Mouse (Mus musculus) kidney, embryonic 16.5 days (tissue): Measurements from ENCODE around the gene Itm2b. TPM values are rescaled to one million over a fixed set of nuclear protein-coding genes. Genes with fewer than 3 reads are reported as not detected.

Experiments
- ATAC-seq: fragments of 200-750 bp; cut with Nextera tagmentation; 2 replicates; pipeline ENCODE4 v1.8.0; 2017; ENCODE audit warnings: moderate TSS enrichment; ENCODE audit not compliant: low FRiP score, low TSS enrichment
- H3K27ac ChIP-seq: fragments of 300-500 bp; sonication (generic); 2 replicates; pipeline ENCODE4 v1.5.1; 2014; ENCODE audit warnings: low read length
- H3K27me3 ChIP-seq: fragments of 300-500 bp; sonication (generic); 2 replicates; pipeline ENCODE4 v1.6.1; 2014; ENCODE audit warnings: low read length, control low read depth, mixed read lengths; ENCODE audit not compliant: insufficient read depth
- H3K36me3 ChIP-seq: fragments of 300-500 bp; sonication (generic); 2 replicates; pipeline ENCODE4 v1.6.1; 2014; ENCODE audit warnings: low read length, control low read depth, mixed read lengths; ENCODE audit not compliant: insufficient read depth
- H3K4me1 ChIP-seq: fragments of 300-500 bp; sonication (generic); 2 replicates; pipeline ENCODE4 v1.6.1; 2014; ENCODE audit warnings: low read length, control low read depth, mixed read lengths; ENCODE audit not compliant: insufficient read depth
- H3K4me2 ChIP-seq: fragments of 300-500 bp; sonication (generic); replicated peaks from 2 replicates; pipeline ENCODE4 v1.6.1; 2014; ENCODE audit warnings: low read depth, low read length
- H3K4me3 ChIP-seq: fragments of 300-500 bp; sonication (generic); 2 replicates; pipeline ENCODE4 v1.5.1; 2014; ENCODE audit warnings: mild to moderate bottlenecking, low read length
- H3K9ac ChIP-seq: fragments of 300-500 bp; sonication (generic); replicated peaks from 2 replicates; pipeline ENCODE4 v1.6.1; 2014; ENCODE audit warnings: low read length
- H3K9me3 ChIP-seq: fragments of 300-500 bp; sonication (generic); 2 replicates; pipeline ENCODE4 v1.6.1; 2016; ENCODE audit warnings: low read length, control low read depth
- WGBS: fragments of 180-500 bp; shearing (Covaris S2); extraction: QIAGEN DNeasy Blood & Tissue Kit; methylation state at CpG from one replicate; pipeline ENCODE4 v1.1.7; 2014; 5-methylcytosine and 5-hydroxymethylcytosine counted together
- polyA plus RNA-seq: library from polyadenylated mRNA; unstranded; fragments of >200 nt; fragmentation: Nextera tagmentation; extraction: Ambion mirVana; gene quantifications from 2 replicates; pipeline ENCODE4 v1.2.1, GENCODE M21; 2015

Itm2b gene
- polyA plus RNA-seq, 1 experiment from 2014 or later, result 1,137 TPM

- Histone ChIP-seq H3K9me3 (no peaks in the 10 kb centered on the region), H3K4me1 (no peaks in the 10 kb centered on the region), H3K27me3 (no peaks in the 10 kb centered on the region), H3K4me3 (no peak overlapping the region), H3K4me2 (no peak overlapping the region), H3K36me3 (no peaks in the 10 kb centered on the region), H3K27ac (no peak overlapping the region), H3K9ac (no peak overlapping the region)
- ATAC-seq, result no peak
- WGBS, result 86% methylated on average over 5 of the region's 5 CpGs
Observed at GRCm38 (mm10) chr14:73416511-73416910, 31.4 kb upstream of the Itm2b start.

GRCm38 (mm10) chr14:73415376-73416035, 30.4 kb upstream of the Itm2b start:
- no peaks in the 10 kb centered on the region for H3K27me3 ChIP-seq
- WGBS, result 59% methylated on average over 13 of the region's 13 CpGs
- H3K4me2 ChIP-seq, result no peak overlapping the region
- no peaks in the 10 kb centered on the region for H3K9me3 ChIP-seq
- no peak overlapping the region for H3K9ac ChIP-seq
- ATAC-seq, result no peak
- no peak overlapping the region for H3K27ac ChIP-seq
- H3K4me3 ChIP-seq, result no peak overlapping the region
- no peaks in the 10 kb centered on the region for H3K36me3 ChIP-seq
- no peaks in the 10 kb centered on the region for H3K4me1 ChIP-seq

- no peak for ATAC-seq
- 83% methylated on average over 1 of the region's 1 CpGs for WGBS
- Histone ChIP-seq H3K36me3 (no peaks in the 10 kb centered on the region), H3K27me3 (no peaks in the 10 kb centered on the region), H3K9me3 (no peaks in the 10 kb centered on the region), H3K27ac (no peak overlapping the region), H3K9ac (no peak overlapping the region), H3K4me2 (no peak overlapping the region), H3K4me1 (no peaks in the 10 kb centered on the region), H3K4me3 (no peak overlapping the region)
Observed at GRCm38 (mm10) chr14:73411729-73412128, 26.6 kb upstream of the Itm2b start.

GRCm38 (mm10) chr14:73410083-73410482, 25.0 kb upstream of the Itm2b start:
- H3K9ac ChIP-seq, result no peak overlapping the region
- WGBS, result 90% methylated on average over 3 of the region's 3 CpGs
- H3K9me3 ChIP-seq, result no peaks in the 10 kb centered on the region
- H3K4me3 ChIP-seq, result no peak overlapping the region
- no peak overlapping the region for H3K27ac ChIP-seq
- no peaks in the 10 kb centered on the region for H3K36me3 ChIP-seq
- H3K27me3 ChIP-seq, result no peaks in the 10 kb centered on the region
- ATAC-seq, result no peak
- H3K4me2 ChIP-seq, result no peak overlapping the region
- no peaks in the 10 kb centered on the region for H3K4me1 ChIP-seq

GRCm38 (mm10) chr14:73408223-73408845, 23.2 kb upstream of the Itm2b start:
- no peak overlapping the region for H3K9ac ChIP-seq
- 75% methylated on average over 4 of the region's 4 CpGs for WGBS
- H3K27ac ChIP-seq, result no peak overlapping the region
- no peak overlapping the region for H3K4me2 ChIP-seq
- no peaks in the 10 kb centered on the region for H3K9me3 ChIP-seq
- no peaks in the 10 kb centered on the region for H3K36me3 ChIP-seq
- no peak for ATAC-seq
- H3K4me3 ChIP-seq, result no peak overlapping the region
- no peaks in the 10 kb centered on the region for H3K27me3 ChIP-seq
- no peaks in the 10 kb centered on the region for H3K4me1 ChIP-seq

- peaks cover 6% of the 10 kb centered on the region for H3K4me1 ChIP-seq
Observed at GRCm38 (mm10) chr14:73404016-73404415, 18.9 kb upstream of the Itm2b start.

GRCm38 (mm10) chr14:73403351-73403750, 18.3 kb upstream of the Itm2b start:
- Histone ChIP-seq H3K27me3 (no peaks in the 10 kb centered on the region), H3K36me3 (no peaks in the 10 kb centered on the region), H3K4me3 (no peak overlapping the region), H3K4me1 (peaks cover 6% of the 10 kb centered on the region), H3K9me3 (no peaks in the 10 kb centered on the region), H3K9ac (no peak overlapping the region), H3K4me2 (no peak overlapping the region), H3K27ac (no peak overlapping the region)
- no peak for ATAC-seq
- WGBS, result 71% methylated on average over 5 of the region's 5 CpGs

More at GRCm38 (mm10) chr14:73404016-73404415, 18.9 kb upstream of the Itm2b start:
- no peak overlapping the region for H3K9ac ChIP-seq
- no peaks in the 10 kb centered on the region for H3K36me3 ChIP-seq
- no peak overlapping the region for H3K4me3 ChIP-seq
- no peak overlapping the region for H3K27ac ChIP-seq
- H3K4me2 ChIP-seq, result no peak overlapping the region
- ATAC-seq, result no peak
- no peaks in the 10 kb centered on the region for H3K27me3 ChIP-seq
- 69% methylated on average over 3 of the region's 3 CpGs for WGBS
- no peaks in the 10 kb centered on the region for H3K9me3 ChIP-seq

GRCm38 (mm10) chr14:73402296-73403035, 17.4 kb upstream of the Itm2b start:
- ATAC-seq, result no peak
- no peak overlapping the region for H3K27ac ChIP-seq
- WGBS, result 61% methylated on average over 11 of the region's 11 CpGs
- no peaks in the 10 kb centered on the region for H3K27me3 ChIP-seq
- peaks cover 6% of the 10 kb centered on the region for H3K4me1 ChIP-seq
- H3K4me2 ChIP-seq, result no peak overlapping the region
- no peak overlapping the region for H3K9ac ChIP-seq
- H3K4me3 ChIP-seq, result no peak overlapping the region
- no peaks in the 10 kb centered on the region for H3K9me3 ChIP-seq
- H3K36me3 ChIP-seq, result no peaks in the 10 kb centered on the region

GRCm38 (mm10) chr14:73401408-73401807, 16.3 kb upstream of the Itm2b start:
- Histone ChIP-seq H3K4me1 (peaks cover 6% of the 10 kb centered on the region), H3K36me3 (no peaks in the 10 kb centered on the region), H3K4me3 (no peak overlapping the region), H3K27me3 (no peaks in the 10 kb centered on the region), H3K9ac (no peak overlapping the region), H3K4me2 (no peak overlapping the region), H3K9me3 (no peaks in the 10 kb centered on the region), H3K27ac (no peak overlapping the region)
- 52% methylated on average over 3 of the region's 3 CpGs for WGBS
- ATAC-seq, result no peak
